Mouse (Mus musculus) MEL (cell line): ENCODE results near the gene Bcas3. TPM values are rescaled to one million over a fixed set of nuclear protein-coding genes. Genes with fewer than 3 reads are reported as not detected.

Experiments
- DNase-seq: peaks from one replicate; pipeline ENCODE4 v3.0.0; 2011; ENCODE audit warnings: low read depth, low spot score
- H3K27ac ChIP-seq: 2 replicates; pipeline ENCODE4 v1.5.1; 2012; ENCODE audit warnings: low read depth, mild to moderate bottlenecking, control low read depth, low read length, moderate library complexity; ENCODE audit not compliant: control insufficient read depth
- H3K27me3 ChIP-seq, 2 experiments: fragments of 150-350 bp in 1 of 2; sonication (generic) in 1 of 2; 2 replicates each; pipeline ENCODE4 v1.6.1; 2012; ENCODE audit warnings: low read length in 2 of 2, mild to moderate bottlenecking in 2 of 2, improper control_type of control experiment in 1 of 2, moderate library complexity in 1 of 2; ENCODE audit not compliant: insufficient read depth in 2 of 2, control insufficient read depth in 1 of 2
- H3K36me3 ChIP-seq, 2 experiments: 2 replicates each; pipeline ENCODE4 v1.6.1; 2012 to 2014; ENCODE audit warnings: low read length in 2 of 2, improper control_type of control experiment in 1 of 2, inconsistent platforms in 1 of 2, mild to moderate bottlenecking in 1 of 2; ENCODE audit not compliant: insufficient read depth in 2 of 2, control insufficient read depth in 1 of 2
- H3K4me1 ChIP-seq, 2 experiments: fragments of 150-350 bp in 1 of 2; sonication (generic) in 1 of 2; 2 replicates each; pipeline ENCODE4 v1.6.1; 2012; ENCODE audit warnings: low read length in 2 of 2, improper control_type of control experiment in 1 of 2, mild to moderate bottlenecking in 1 of 2; ENCODE audit not compliant: insufficient read depth in 2 of 2, control insufficient read depth in 1 of 2
- H3K4me3 ChIP-seq, 2 experiments: fragments of 150-350 bp in 1 of 2; sonication (generic) in 1 of 2; 2 replicates each; pipeline ENCODE4 v1.5.1; 2012; ENCODE audit warnings: low read depth in 2 of 2, low read length in 2 of 2, mild to moderate bottlenecking in 2 of 2, moderate library complexity in 2 of 2, control low read depth in 1 of 2, improper control_type of control experiment in 1 of 2; ENCODE audit not compliant: control insufficient read depth in 1 of 2, insufficient read depth in 1 of 2
- H3K79me2 ChIP-seq: 2 replicates; pipeline ENCODE4 v1.6.1; 2012; ENCODE audit warnings: mild to moderate bottlenecking, low read length, moderate library complexity; ENCODE audit not compliant: control insufficient read depth, poor library complexity, insufficient read depth
- H3K9ac ChIP-seq: 2 replicates; pipeline ENCODE4 v1.6.1; 2012; ENCODE audit warnings: low read depth, mild to moderate bottlenecking, control low read depth, low read length, moderate library complexity; ENCODE audit not compliant: control insufficient read depth, poor library complexity, severe bottlenecking
- H3K9me3 ChIP-seq: fragments of 150-350 bp; sonication (generic); replicated peaks from 2 replicates; pipeline ENCODE4 v1.6.1; 2012; ENCODE audit warnings: mild to moderate bottlenecking, low read length, improper control_type of control experiment, moderate library complexity; ENCODE audit not compliant: insufficient read depth
- BHLHE40 ChIP-seq: IDR thresholded peaks from 2 replicates; pipeline ENCODE4 v1.6.1; 2012; ENCODE audit warnings: low read depth, mild to moderate bottlenecking, inconsistent platforms, low read length, improper control_type of control experiment, borderline replicate concordance
- CHD1 ChIP-seq: IDR thresholded peaks from 2 replicates; pipeline ENCODE4 v1.6.1; 2012; ENCODE audit warnings: low read depth, mild to moderate bottlenecking, inconsistent platforms, low read length, improper control_type of control experiment
- CHD2 ChIP-seq: IDR thresholded peaks from 2 replicates; pipeline ENCODE4 v1.6.1; 2011; ENCODE audit warnings: low read length, improper control_type of control experiment
- CTCF ChIP-seq, 3 experiments: IDR thresholded peaks in 2 of 3; conservative IDR thresholded peaks in 1 of 3; 2 replicates each; pipeline ENCODE4 v1.5.1; 2011 to 2012; ENCODE audit warnings: low read length in 3 of 3, low read depth in 2 of 3, mild to moderate bottlenecking in 2 of 3, improper control_type of control experiment in 1 of 3, inconsistent platforms in 1 of 3, mixed read lengths in 1 of 3, moderate library complexity in 1 of 3; ENCODE audit not compliant: control insufficient read depth in 1 of 3, insufficient read depth in 1 of 3, poor library complexity in 1 of 3, severe bottlenecking in 1 of 3
- ELF1 ChIP-seq: IDR thresholded peaks from 2 replicates; pipeline ENCODE4 v1.6.1; 2014; ENCODE audit warnings: low read depth, mild to moderate bottlenecking, inconsistent platforms, low read length, improper control_type of control experiment, moderate library complexity
- EP300 ChIP-seq, 2 experiments: IDR thresholded peaks; 2 replicates each; pipeline ENCODE4 v1.6.1; 2011; ENCODE audit warnings: improper control_type of control experiment in 2 of 2, low read length in 2 of 2, low read depth in 1 of 2, mild to moderate bottlenecking in 1 of 2
- GABPA ChIP-seq: IDR thresholded peaks from 2 replicates; pipeline ENCODE4 v1.6.1; 2012; ENCODE audit warnings: low read depth, mild to moderate bottlenecking, inconsistent platforms, low read length, improper control_type of control experiment, moderate library complexity
- GATA1 ChIP-seq: IDR thresholded peaks from 2 replicates; pipeline ENCODE4 v1.6.1; 2011; ENCODE audit warnings: low read depth, low read length, improper control_type of control experiment
- HCFC1 ChIP-seq: IDR thresholded peaks from 2 replicates; pipeline ENCODE4 v1.6.1; 2012; ENCODE audit warnings: low read depth, mild to moderate bottlenecking, inconsistent platforms, low read length, improper control_type of control experiment, moderate library complexity
- KAT2A ChIP-seq: conservative IDR thresholded peaks from 2 replicates; pipeline ENCODE4 v1.6.1; 2012; ENCODE audit warnings: low read depth, low read length, improper control_type of control experiment, inconsistent platforms
- MAFK ChIP-seq: IDR thresholded peaks from 2 replicates; pipeline ENCODE4 v1.6.1; 2011; ENCODE audit warnings: low read depth, mild to moderate bottlenecking, low read length, improper control_type of control experiment, borderline replicate concordance
- MAX ChIP-seq: IDR thresholded peaks from 2 replicates; pipeline ENCODE4 v1.6.1; 2011; ENCODE audit warnings: low read length, improper control_type of control experiment
- MEF2A ChIP-seq: IDR thresholded peaks from 2 replicates; pipeline ENCODE4 v1.6.1; 2014; ENCODE audit warnings: low read depth, mild to moderate bottlenecking, inconsistent platforms, low read length, improper control_type of control experiment; ENCODE audit not compliant: poor library complexity, insufficient replicate concordance, severe bottlenecking; ENCODE audit errors: extremely low read depth
- MXI1 ChIP-seq: IDR thresholded peaks from 2 replicates; pipeline ENCODE4 v1.6.1; 2011; ENCODE audit warnings: mild to moderate bottlenecking, low read depth, low read length, improper control_type of control experiment
- MYB ChIP-seq: IDR thresholded peaks from 2 replicates; pipeline ENCODE4 v1.6.1; 2011; ENCODE audit warnings: mild to moderate bottlenecking, low read depth, low read length, improper control_type of control experiment
- NELFE ChIP-seq: IDR thresholded peaks from 2 replicates; pipeline ENCODE4 v1.6.1; 2011; ENCODE audit warnings: low read depth, low read length, improper control_type of control experiment
- NRF1 ChIP-seq: IDR thresholded peaks from 2 replicates; pipeline ENCODE4 v1.6.1; 2014; ENCODE audit warnings: low read depth, mild to moderate bottlenecking, inconsistent platforms, low read length, improper control_type of control experiment, moderate library complexity; ENCODE audit not compliant: poor library complexity, insufficient read depth, severe bottlenecking
- POLR2A ChIP-seq, 2 experiments: IDR thresholded peaks; 2 replicates each; pipeline ENCODE4 v1.6.1; 2011 to 2012; ENCODE audit warnings: low read length in 2 of 2, mild to moderate bottlenecking in 2 of 2, control low read depth in 1 of 2, improper control_type of control experiment in 1 of 2, low read depth in 1 of 2, moderate library complexity in 1 of 2; ENCODE audit not compliant: control insufficient read depth in 1 of 2, insufficient read depth in 1 of 2, poor library complexity in 1 of 2
- POLR2AphosphoS2 ChIP-seq: IDR thresholded peaks from 2 replicates; pipeline ENCODE4 v1.6.1; 2011; ENCODE audit warnings: low read length, improper control_type of control experiment
- POLR2AphosphoS5 ChIP-seq: IDR thresholded peaks from 2 replicates; pipeline ENCODE4 v1.6.1; 2012; ENCODE audit warnings: low read depth, borderline replicate concordance, mild to moderate bottlenecking, inconsistent platforms, low read length, moderate library complexity, mixed read lengths
- RAD21 ChIP-seq: IDR thresholded peaks from 2 replicates; pipeline ENCODE4 v1.6.1; 2011; ENCODE audit warnings: mild to moderate bottlenecking, low read depth, low read length, improper control_type of control experiment
- RCOR1 ChIP-seq: IDR thresholded peaks from 2 replicates; pipeline ENCODE4 v1.6.1; 2012; ENCODE audit warnings: low read depth, mild to moderate bottlenecking, inconsistent platforms, low read length, improper control_type of control experiment
- TAL1 ChIP-seq: IDR thresholded peaks from 2 replicates; pipeline ENCODE4 v1.6.1; 2012; ENCODE audit warnings: mild to moderate bottlenecking, inconsistent platforms, low read length, moderate library complexity, mixed read lengths
- TCF12 ChIP-seq: IDR thresholded peaks from 2 replicates; pipeline ENCODE4 v1.6.1; 2014; ENCODE audit warnings: low read depth, mild to moderate bottlenecking, inconsistent platforms, low read length, improper control_type of control experiment, moderate library complexity
- USF1 ChIP-seq: IDR thresholded peaks from 2 replicates; pipeline ENCODE4 v1.6.1; 2014; ENCODE audit warnings: low read depth, mild to moderate bottlenecking, inconsistent platforms, low read length, improper control_type of control experiment, moderate library complexity
- ZC3H11A ChIP-seq: IDR thresholded peaks from 2 replicates; pipeline ENCODE4 v1.6.1; 2012; ENCODE audit warnings: low read depth, mild to moderate bottlenecking, inconsistent platforms, low read length, improper control_type of control experiment
- ZMIZ1 ChIP-seq: IDR thresholded peaks from 2 replicates; pipeline ENCODE4 v1.6.1; 2012; ENCODE audit warnings: low read depth, mild to moderate bottlenecking, inconsistent platforms, low read length, improper control_type of control experiment, moderate library complexity
- ZNF384 ChIP-seq: IDR thresholded peaks from 2 replicates; pipeline ENCODE4 v1.6.1; 2012; ENCODE audit warnings: low read depth, mild to moderate bottlenecking, inconsistent platforms, low read length, improper control_type of control experiment
- polyA plus RNA-seq, 2 experiments: library from polyadenylated mRNA; stranded (reverse) in 1 of 2; unstranded in 1 of 2; fragments of >175 nt in 1 of 2; fragments of >200 nt in 1 of 2; gene quantifications; 2 replicates each; pipeline versions ENCODE4 v1.2.1 to v1.2.4; 2012; ENCODE audit warnings: low replicate concordance in 2 of 2, low read depth in 1 of 2; ENCODE audit not compliant: insufficient read length in 2 of 2, insufficient read depth in 1 of 2, missing spikeins in 1 of 2
- total RNA-seq: library from RNA; depleted of rRNA; stranded (reverse); fragments of 300-350 nt; gene quantifications from 2 replicates; pipeline ENCODE4 v1.2.3, GENCODE M21; 2012

Bcas3 gene
- total and polyA plus RNA-seq, 3 experiments, result 8.6 to 14.7 TPM; not detected in 1

- H3K9ac ChIP-seq, result no peak overlapping the region
- DNase-seq, result no peak
- TF ChIP-seq GABPA (no peak), NELFE (no peak), TAL1 (no peak), CTCF (IDR thresholded peaks at IDR 0.05 in 2 of 3, conservative IDR thresholded peaks at IDR 0.05 in 1 of 3; ENCODE audit: control insufficient read depth in 1 of 3, insufficient read depth in 1 of 3, low read depth in 2 of 3, low read length in 3 of 3, poor library complexity in 1 of 3, severe bottlenecking in 1 of 3) (no peak), POLR2A (IDR thresholded peaks at IDR 0.05; ENCODE audit: control insufficient read depth in 1 of 2, insufficient read depth in 1 of 2, low read depth in 1 of 2, low read length in 2 of 2, poor library complexity in 1 of 2) (no peak), MXI1 (no peak), RCOR1 (no peak), EP300 (IDR thresholded peaks at IDR 0.05; ENCODE audit: low read depth in 1 of 2, low read length in 2 of 2) (peak in 1 of 2 experiments; percentile 14; a peak in 1 of 4 replicates), ZMIZ1 (no peak), KAT2A (no peak), TCF12 (0 out of 2 replicates have a peak, but pooled peaks have one; percentile 17), USF1 (no peak), POLR2AphosphoS2 (no peak), BHLHE40 (no peak)
- H3K27me3 ChIP-seq, result no peaks in the 10 kb centered on the region
- H3K36me3 ChIP-seq, result peaks cover 0 to 25% of the 10 kb centered on the region in 2 experiments; a peak in 2 of 4 replicates
- peaks cover 18 to 22% of the 10 kb centered on the region in 2 experiments for H3K4me1 ChIP-seq
- no peak overlapping the region for H3K27ac ChIP-seq
- no peaks in the 10 kb centered on the region for H3K79me2 ChIP-seq
- no peaks in the 10 kb centered on the region for H3K9me3 ChIP-seq
- no peak overlapping the region for H3K4me3 ChIP-seq
Measured at GRCm38 (mm10) chr11:85627405-85627804, 274.4 kb downstream of the Bcas3 start.

- Histone ChIP-seq H3K79me2 (no peaks in the 10 kb centered on the region), H3K36me3 (peaks cover 0 to 25% of the 10 kb centered on the region in 2 experiments; a peak in 2 of 4 replicates), H3K9me3 (no peaks in the 10 kb centered on the region), H3K9ac (peak overlapping the region; percentile 10; the same call in 1 of the 2 replicates), H3K27me3 (no peaks in the 10 kb centered on the region), H3K4me3 (0 out of 4 replicates have a peak overlapping the region, but pooled peaks of 1 of the 2 experiments have one; percentile 4), H3K27ac (peak overlapping the region; percentile 19), H3K4me1 (peaks cover 18 to 22% of the 10 kb centered on the region in 2 experiments)
- peak; percentile 48 for DNase-seq
- TF ChIP-seq KAT2A, result no peak
- no peak for TF ChIP-seq CHD2
- TF ChIP-seq CTCF (IDR thresholded peaks at IDR 0.05 in 2 of 3, conservative IDR thresholded peaks at IDR 0.05 in 1 of 3; ENCODE audit: control insufficient read depth in 1 of 3, insufficient read depth in 1 of 3, low read depth in 2 of 3, low read length in 3 of 3, poor library complexity in 1 of 3, severe bottlenecking in 1 of 3), result no peak
- no peak for TF ChIP-seq POLR2AphosphoS2
- TF ChIP-seq CHD1, result no peak
- TF ChIP-seq MYB, result no peak
- peak; percentile 78 to 84 for TF ChIP-seq EP300 (IDR thresholded peaks at IDR 0.05; ENCODE audit: low read depth in 1 of 2, low read length in 2 of 2)
- no peak for TF ChIP-seq ELF1
- TF ChIP-seq USF1, result no peak
- TF ChIP-seq TCF12, result peak; percentile 97
- no peak for TF ChIP-seq ZNF384
- TF ChIP-seq MEF2A, result no peak
- peak; percentile 91 for TF ChIP-seq GATA1
- no peak for TF ChIP-seq NELFE
- no peak for TF ChIP-seq HCFC1
- no peak for TF ChIP-seq RAD21
- no peak for TF ChIP-seq MAX
- TF ChIP-seq POLR2AphosphoS5, result no peak
- TF ChIP-seq NRF1, result no peak
- TF ChIP-seq ZC3H11A, result no peak
- TF ChIP-seq GABPA, result no peak
- TF ChIP-seq MAFK, result peak; percentile 62
- no peak for TF ChIP-seq ZMIZ1
Measured at GRCm38 (mm10) chr11:85628303-85629063, 275.5 kb downstream of the Bcas3 start.
